Mouse (Mus musculus) lung, postnatal 0 days (tissue): ENCODE measurements around the gene Smarcd2. TPM values are rescaled to one million over a fixed set of nuclear protein-coding genes. Genes with fewer than 3 reads are reported as not detected.

Experiments
- ATAC-seq: fragments of 200-750 bp; cut with Nextera tagmentation; 2 replicates; pipeline ENCODE4 v1.8.0; 2017; ENCODE audit warnings: moderate library complexity
- DNase-seq: peaks from one replicate; pipeline ENCODE4 v3.0.0-alpha.2; 2016; ENCODE audit warnings: low spot score
- H3K27ac ChIP-seq: fragments of 300-500 bp; sonication (generic); 2 replicates; pipeline ENCODE4 v1.5.1; 2014; ENCODE audit warnings: antibody characterized with exemption, mild to moderate bottlenecking, low read length, mixed read lengths
- H3K27me3 ChIP-seq: fragments of 300-500 bp; sonication (generic); replicated peaks from 2 replicates; pipeline ENCODE4 v1.6.1; 2014; ENCODE audit warnings: low read length, mixed read lengths; ENCODE audit not compliant: insufficient read depth
- H3K36me3 ChIP-seq: fragments of 300-500 bp; sonication (generic); 2 replicates; pipeline ENCODE4 v1.6.1; 2014; ENCODE audit warnings: low read length, mixed read lengths; ENCODE audit not compliant: insufficient read depth
- H3K4me1 ChIP-seq: fragments of 300-500 bp; sonication (generic); 2 replicates; pipeline ENCODE4 v1.6.1; 2014; ENCODE audit warnings: antibody characterized with exemption, low read depth, low read length, mixed read lengths; ENCODE audit not compliant: insufficient read depth
- H3K4me2 ChIP-seq: fragments of 300-500 bp; sonication (generic); replicated peaks from 2 replicates; pipeline ENCODE4 v1.6.1; 2014; ENCODE audit warnings: low read depth, mild to moderate bottlenecking, low read length, moderate library complexity, mixed read lengths
- H3K4me3 ChIP-seq: fragments of 300-500 bp; sonication (generic); 2 replicates; pipeline ENCODE4 v1.5.1; 2014; ENCODE audit warnings: low read depth, low read length
- H3K9ac ChIP-seq: fragments of 300-500 bp; sonication (generic); replicated peaks from 2 replicates; pipeline ENCODE4 v1.6.1; 2014; ENCODE audit warnings: low read depth, mild to moderate bottlenecking
- H3K9me3 ChIP-seq: fragments of 300-500 bp; sonication (generic); 2 replicates; pipeline ENCODE4 v1.6.1; 2016; ENCODE audit warnings: low read length, mixed read lengths
- CTCF ChIP-seq: IDR thresholded peaks from 2 replicates; pipeline ENCODE4 v1.5.1; 2016; ENCODE audit warnings: antibody characterized with exemption, mild to moderate bottlenecking
- EP300 ChIP-seq: IDR thresholded peaks from 2 replicates; pipeline ENCODE4 v1.6.1; 2016; ENCODE audit warnings: antibody characterized with exemption, mild to moderate bottlenecking, control low read depth
- WGBS: fragments of 180-500 bp; shearing (Covaris S2); extraction: QIAGEN DNeasy Blood & Tissue Kit; methylation state at CpG from one replicate; pipeline ENCODE4 v1.1.7; 2014; 5-methylcytosine and 5-hydroxymethylcytosine counted together
- polyA plus RNA-seq: library from polyadenylated mRNA; unstranded; fragments of >200 nt; fragmentation: Nextera tagmentation; extraction: Ambion mirVana; gene quantifications from 2 replicates; pipeline ENCODE4 v1.2.1, GENCODE M21; 2015

Gene Smarcd2
- polyA plus RNA-seq, 1 experiment from 2014 or later = 46.9 TPM

GRCm38 (mm10) chr11:106305348-106306064 lies 32.7 kb upstream of the Smarcd2 start:
- H3K36me3 ChIP-seq = no peaks in the 10 kb centered on the region
- no peak for TF ChIP-seq EP300
- no peak for TF ChIP-seq CTCF
- 72% methylated on average over 10 of the region's 10 CpGs for WGBS
- no peaks in the 10 kb centered on the region for H3K4me1 ChIP-seq
- H3K9ac ChIP-seq = no peak overlapping the region
- H3K9me3 ChIP-seq = no peaks in the 10 kb centered on the region
- no peak overlapping the region for H3K27ac ChIP-seq
- no peak overlapping the region for H3K4me2 ChIP-seq
- no peak for ATAC-seq
- DNase-seq = no peak
- H3K27me3 ChIP-seq = no peaks in the 10 kb centered on the region
- H3K4me3 ChIP-seq = no peak overlapping the region

GRCm38 (mm10) chr11:106302634-106303033 lies 29.9 kb upstream of the Smarcd2 start:
- Histone ChIP-seq H3K27ac (no peak overlapping the region), H3K27me3 (no peaks in the 10 kb centered on the region), H3K4me1 (no peaks in the 10 kb centered on the region), H3K4me2 (no peak overlapping the region), H3K9ac (no peak overlapping the region), H3K9me3 (no peaks in the 10 kb centered on the region), H3K36me3 (no peaks in the 10 kb centered on the region), H3K4me3 (no peak overlapping the region)
- peak; percentile 90 for TF ChIP-seq CTCF
- TF ChIP-seq EP300 = no peak
- WGBS = 7% methylated on average over 2 of the region's 2 CpGs
- peak; percentile 77 for DNase-seq
- ATAC-seq = peak; percentile 77

- Histone ChIP-seq H3K36me3 (no peaks in the 10 kb centered on the region), H3K27ac (no peak within 1 kb of the TSS), H3K4me3 (no peak within 1 kb of the TSS), H3K4me1 (no peaks in the 10 kb centered on the region), H3K4me2 (no peak within 1 kb of the TSS), H3K9me3 (no peaks in the 10 kb centered on the region), H3K9ac (no peak within 1 kb of the TSS), H3K27me3 (no peaks in the 10 kb centered on the region)
- ATAC-seq (no peak), DNase-seq (no peak)
- TF ChIP-seq EP300 = no peak
- no peak for TF ChIP-seq CTCF
- 68% methylated on average over 9 of the region's 9 CpGs for WGBS
Measured at GRCm38 (mm10) chr11:106301765-106302164, 29.0 kb upstream of the Smarcd2 start, which contains the start of gene Gh. Gh (minus strand) TSS chr11:106301865.

DNA sequence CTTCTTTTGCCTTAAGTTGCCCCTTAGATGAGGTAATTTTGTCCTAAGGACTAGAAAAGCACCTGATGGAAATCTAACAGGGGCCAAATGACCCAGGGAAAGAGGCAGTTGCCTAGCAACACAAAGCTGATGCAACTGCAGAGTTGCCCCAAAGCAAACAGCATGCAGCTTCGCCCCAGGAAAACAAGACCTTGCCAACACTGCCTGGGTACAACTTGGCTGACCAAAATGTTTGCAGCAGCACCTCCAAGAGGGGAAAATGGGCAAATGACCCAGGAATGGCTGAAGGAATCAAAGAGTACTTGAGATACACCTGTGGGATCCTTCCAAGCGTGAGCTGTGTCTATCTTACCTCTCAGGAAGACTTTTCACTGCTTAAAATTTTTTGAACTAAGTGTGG lies 19.1 kb upstream of the Smarcd2 start:
- H3K4me2 ChIP-seq = no peak overlapping the region
- ATAC-seq (peak; percentile 68), DNase-seq (peak; percentile 59)
- H3K9me3 ChIP-seq = no peaks in the 10 kb centered on the region
- H3K27me3 ChIP-seq = no peaks in the 10 kb centered on the region
- H3K36me3 ChIP-seq = no peaks in the 10 kb centered on the region
- H3K27ac ChIP-seq = no peak overlapping the region
- no peak overlapping the region for H3K4me3 ChIP-seq
- no peak overlapping the region for H3K9ac ChIP-seq
- WGBS = 48% methylated on average over 2 of the region's 2 CpGs
- H3K4me1 ChIP-seq = no peaks in the 10 kb centered on the region
- TF ChIP-seq EP300 (0 out of 2 replicates have a peak, but pooled peaks have one; percentile 12), CTCF (no peak; the same call in 1 of the 2 replicates)

- DNase-seq (no peak), ATAC-seq (no peak)
- no peak overlapping the region for H3K4me3 ChIP-seq
- H3K9ac ChIP-seq = no peak overlapping the region
- H3K9me3 ChIP-seq = no peaks in the 10 kb centered on the region
- no peak for TF ChIP-seq EP300
- TF ChIP-seq CTCF = no peak
- 87% methylated on average over 5 of the region's 5 CpGs for WGBS
- no peak overlapping the region for H3K4me2 ChIP-seq
- no peak overlapping the region for H3K27ac ChIP-seq
- H3K36me3 ChIP-seq = no peaks in the 10 kb centered on the region
- H3K27me3 ChIP-seq = no peaks in the 10 kb centered on the region
- H3K4me1 ChIP-seq = no peaks in the 10 kb centered on the region
Measured at GRCm38 (mm10) chr11:106290376-106290775, 17.6 kb upstream of the Smarcd2 start.

DNA sequence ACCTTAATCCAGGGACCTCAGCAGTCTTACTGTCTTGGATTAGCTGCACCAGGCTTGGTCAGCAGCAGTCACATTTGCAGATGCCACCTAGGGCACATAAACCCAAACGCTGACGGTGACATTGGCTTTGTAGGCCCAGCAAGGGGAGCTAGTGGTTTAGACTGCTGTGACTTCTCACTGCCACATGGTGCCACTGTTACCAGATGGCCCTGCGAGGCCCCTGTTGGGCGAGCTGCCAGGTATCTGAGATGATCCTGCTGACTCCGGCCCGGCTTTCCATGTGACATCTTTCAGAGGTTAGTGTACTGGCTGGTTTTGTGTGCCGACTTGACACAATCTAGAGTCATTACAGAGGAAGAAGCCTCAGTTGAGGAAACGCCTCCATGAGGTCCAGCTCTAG lies 16.6 kb upstream of the Smarcd2 start:
- peak; percentile 65 for DNase-seq
- no peak overlapping the region for H3K27ac ChIP-seq
- H3K36me3 ChIP-seq = no peaks in the 10 kb centered on the region
- 38% methylated on average over 8 of the region's 8 CpGs for WGBS
- peak; percentile 48 for ATAC-seq
- H3K4me2 ChIP-seq = no peak overlapping the region
- H3K27me3 ChIP-seq = no peaks in the 10 kb centered on the region
- no peaks in the 10 kb centered on the region for H3K9me3 ChIP-seq
- TF ChIP-seq EP300 (no peak), CTCF (peak; percentile 62)
- H3K4me1 ChIP-seq = no peaks in the 10 kb centered on the region
- H3K9ac ChIP-seq = no peak overlapping the region
- no peak overlapping the region for H3K4me3 ChIP-seq
